Mouse (Mus musculus): ENCODE measurements around the gene Tmem150c. TPM values are rescaled to one million over a fixed set of nuclear protein-coding genes. Genes with fewer than 3 reads are reported as not detected.

Gene Tmem150c
- total RNA-seq, 1 experiment from 2014 or later = not detected

DNA sequence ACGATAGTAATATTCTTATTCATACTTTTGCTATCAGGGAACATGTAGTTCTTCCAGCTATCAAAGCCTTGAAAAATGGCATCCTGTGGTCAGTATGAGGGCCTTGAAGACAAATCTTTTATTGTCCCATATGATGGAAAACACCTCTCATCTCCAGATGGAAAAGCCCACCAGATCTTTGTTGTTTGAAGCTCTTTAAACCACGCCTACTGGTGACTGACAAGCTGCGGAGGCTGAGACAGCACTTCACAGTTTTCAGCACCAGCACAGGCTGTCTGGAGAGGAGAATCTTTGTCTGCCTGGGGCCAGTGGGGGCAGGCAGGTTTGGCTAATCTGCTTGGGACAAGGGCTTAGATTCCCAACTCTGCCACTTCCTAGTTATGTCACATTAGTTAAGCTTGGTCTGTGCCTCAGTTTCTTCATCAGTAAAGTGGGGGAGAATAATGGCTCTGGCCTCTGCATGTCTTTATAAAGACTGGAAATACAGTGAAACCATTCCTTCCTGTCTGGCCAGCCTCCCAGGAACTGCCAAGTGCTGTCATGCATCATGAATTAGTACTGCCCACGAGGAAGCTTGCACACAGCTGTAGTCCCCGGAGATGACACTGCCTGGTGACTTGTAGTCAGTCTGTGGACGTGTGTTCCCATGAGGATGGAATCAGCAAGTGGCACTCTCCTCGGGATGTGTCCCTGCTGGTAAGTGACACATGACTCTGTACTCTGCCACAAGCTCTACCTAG is 49.9 kb downstream of the Tmem150c start:
- ATAC-seq (replicated peaks; ENCODE audit: low read depth, poor library complexity, severe bottlenecking) = no peak

DNA sequence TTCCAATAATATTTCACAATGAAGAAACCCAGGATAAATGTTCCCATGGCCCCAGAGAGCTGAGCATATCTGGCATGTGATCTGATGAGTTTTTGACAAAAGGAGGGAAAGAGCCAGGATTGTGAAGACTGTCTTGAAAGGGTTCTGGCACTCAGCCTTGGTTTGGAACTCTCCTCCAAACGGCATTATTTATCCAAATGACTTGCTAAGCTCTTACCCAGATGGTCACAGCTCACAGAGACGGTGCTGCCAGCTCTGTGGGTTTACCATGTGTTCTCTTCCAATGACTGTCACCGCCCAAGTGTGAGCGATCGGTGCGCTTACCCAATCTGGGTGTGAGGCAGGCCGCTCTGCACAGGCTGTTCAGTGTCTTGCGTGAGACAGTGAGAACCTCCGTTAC is 50.7 kb downstream of the Tmem150c start:
- ATAC-seq (replicated peaks; ENCODE audit: low read depth, poor library complexity, severe bottlenecking) = no peak

DNA sequence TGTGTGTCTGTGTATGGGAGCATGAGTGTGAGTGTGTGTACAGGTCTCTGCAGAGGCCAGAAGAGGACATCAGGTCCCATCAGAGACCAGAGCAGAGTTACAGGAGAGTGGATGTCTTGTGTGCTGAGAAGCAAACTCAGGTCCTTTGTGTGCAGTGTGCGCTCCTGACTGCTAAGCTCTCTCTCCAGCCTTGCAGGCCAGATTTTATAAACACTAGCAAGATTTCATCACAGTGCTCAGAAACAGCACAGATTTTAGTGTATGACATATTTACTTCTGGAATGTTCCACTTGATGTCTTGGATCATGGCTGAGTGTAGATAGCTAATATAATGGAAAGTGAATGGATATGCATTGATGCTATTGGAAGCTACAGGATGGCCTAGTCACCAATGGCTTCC is 57.2 kb downstream of the Tmem150c start:
- ATAC-seq (replicated peaks; ENCODE audit: low read depth, poor library complexity, severe bottlenecking) = no peak

DNA sequence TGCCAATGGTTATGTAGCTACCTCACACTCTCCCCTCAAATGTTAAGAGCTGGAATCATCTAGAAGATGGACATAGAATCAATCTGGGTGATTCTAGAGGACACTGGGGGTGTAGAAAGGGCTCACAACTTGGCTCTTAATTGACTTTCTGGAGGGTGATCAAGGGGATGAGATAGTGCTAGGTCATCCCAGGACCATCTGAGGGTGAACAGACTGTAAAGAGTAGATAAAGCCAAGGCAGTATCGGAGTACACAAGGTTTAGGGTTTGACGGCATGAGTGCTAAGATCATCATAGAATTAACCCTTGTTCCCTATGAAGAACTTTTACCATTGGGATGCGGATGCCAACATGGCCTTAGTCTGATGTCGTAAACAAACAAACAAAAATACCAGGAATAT is 61.6 kb downstream of the Tmem150c start:
- no peak for ATAC-seq (replicated peaks; ENCODE audit: low read depth, poor library complexity, severe bottlenecking)

DNA sequence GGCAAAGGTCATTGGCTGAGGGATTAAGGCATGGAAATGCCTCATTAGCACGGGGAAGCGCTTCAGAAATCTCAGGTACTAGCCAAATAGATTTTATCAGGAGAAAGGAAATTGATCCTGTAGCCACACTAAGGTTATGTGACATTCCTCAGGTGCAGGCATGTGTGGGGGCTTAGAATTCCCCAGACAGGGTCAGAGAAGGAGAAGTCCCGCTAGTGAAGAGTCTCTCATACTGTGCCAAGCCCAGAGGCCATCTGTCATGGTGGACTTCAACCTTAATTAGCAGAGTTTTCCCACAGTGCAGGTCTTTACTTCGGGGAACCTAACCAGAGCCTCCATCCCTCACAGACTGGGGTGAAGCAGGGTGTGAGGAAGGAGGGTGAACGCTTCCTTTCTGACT is 62.7 kb downstream of the Tmem150c start:
- no peak for ATAC-seq (replicated peaks; ENCODE audit: low read depth, poor library complexity, severe bottlenecking)

DNA sequence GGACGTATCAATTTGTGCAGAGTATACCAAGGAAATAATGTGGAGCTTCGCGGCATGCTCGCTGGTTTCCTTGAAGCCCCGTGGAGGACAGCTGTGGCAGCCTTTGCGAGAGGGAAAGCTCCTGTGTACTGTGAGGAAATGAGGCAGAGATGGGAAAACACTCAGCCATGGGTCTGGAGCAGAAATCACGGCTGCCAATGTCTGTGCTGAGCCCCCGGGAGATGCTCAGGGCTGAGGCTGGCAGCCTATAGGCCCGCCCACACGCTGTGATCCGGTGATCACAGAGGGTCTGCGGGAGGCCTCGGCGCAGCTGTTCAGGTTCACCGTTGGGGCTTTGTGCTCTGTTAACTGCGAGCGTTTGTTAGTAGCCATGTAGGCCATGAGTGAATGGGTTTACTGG is 68.0 kb downstream of the Tmem150c start:
- ATAC-seq (replicated peaks; ENCODE audit: low read depth, poor library complexity, severe bottlenecking) = no peak

DNA sequence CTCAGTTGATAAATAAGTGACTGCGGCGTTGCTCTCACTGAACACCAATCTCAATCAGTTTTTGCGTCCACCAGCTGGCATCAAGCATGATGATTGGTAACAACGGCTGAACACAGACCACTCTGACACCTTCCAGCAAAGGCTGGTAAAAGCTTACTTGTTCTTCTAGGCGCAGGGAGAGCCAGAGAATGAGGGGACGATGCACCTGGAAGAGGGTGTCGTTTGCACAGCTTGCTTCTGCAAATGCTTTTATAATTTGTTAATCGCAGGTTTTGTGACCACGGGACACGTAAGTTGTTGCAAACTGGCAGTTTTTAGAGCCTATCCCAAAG is 68.4 kb downstream of the Tmem150c start:
- ATAC-seq (replicated peaks; ENCODE audit: low read depth, poor library complexity, severe bottlenecking) = no peak

DNA sequence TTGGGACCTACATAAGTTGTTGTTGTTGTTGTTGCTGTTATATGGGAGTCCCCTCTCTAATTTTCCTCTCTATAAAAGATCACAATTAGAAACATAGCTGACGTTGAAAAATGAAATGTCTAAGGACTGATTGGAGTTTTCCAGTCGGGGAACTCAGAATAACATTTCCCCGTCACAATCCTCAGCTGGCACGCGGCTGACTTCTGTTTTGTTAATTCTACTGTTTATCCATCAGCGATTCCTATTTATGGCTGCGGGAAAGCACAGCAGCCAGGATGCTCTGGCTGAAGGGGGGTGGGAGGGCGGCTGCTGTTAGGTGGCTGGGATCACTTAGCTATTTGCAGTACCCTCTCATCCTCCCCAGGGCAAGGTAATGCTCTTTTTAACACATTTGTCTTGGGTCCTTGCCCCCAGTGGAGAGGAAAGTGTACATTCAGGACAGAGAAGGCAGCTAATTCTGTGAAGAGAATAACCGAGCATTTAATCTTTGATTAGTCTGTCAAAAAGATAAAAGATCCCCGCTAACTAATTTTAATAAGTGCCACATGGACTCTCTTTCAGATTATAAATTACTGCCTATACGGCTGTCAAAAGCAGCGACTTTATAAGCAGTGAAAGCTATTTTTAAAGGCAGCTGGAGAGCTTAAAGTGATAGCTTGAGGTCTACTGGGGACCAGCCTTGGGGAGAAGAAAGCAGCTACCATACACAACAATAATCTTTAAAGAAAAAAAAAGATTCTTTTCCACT is 68.9 kb downstream of the Tmem150c start:
- ATAC-seq (replicated peaks; ENCODE audit: low read depth, poor library complexity, severe bottlenecking) = no peak

DNA sequence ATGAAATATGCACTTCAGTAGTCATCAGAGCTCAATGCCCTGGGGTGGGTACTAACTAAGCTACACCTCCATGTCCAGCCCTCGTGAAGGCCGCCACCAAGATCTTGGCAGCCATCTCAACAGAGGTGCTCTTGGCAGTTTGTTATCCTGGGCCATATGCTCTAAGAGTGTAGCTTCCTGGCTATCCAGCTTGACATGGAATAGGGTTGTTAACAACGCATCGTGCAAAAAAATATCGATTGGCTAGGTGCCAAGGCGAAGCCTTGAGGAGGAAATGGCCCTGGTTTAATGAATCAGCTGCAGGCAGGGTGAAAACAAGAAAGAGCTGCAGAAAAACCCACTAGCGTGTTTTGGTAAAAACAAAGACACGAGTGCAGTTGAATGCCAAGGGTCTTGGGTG is 74.5 kb downstream of the Tmem150c start:
- no peak for ATAC-seq (replicated peaks; ENCODE audit: low read depth, poor library complexity, severe bottlenecking)

DNA sequence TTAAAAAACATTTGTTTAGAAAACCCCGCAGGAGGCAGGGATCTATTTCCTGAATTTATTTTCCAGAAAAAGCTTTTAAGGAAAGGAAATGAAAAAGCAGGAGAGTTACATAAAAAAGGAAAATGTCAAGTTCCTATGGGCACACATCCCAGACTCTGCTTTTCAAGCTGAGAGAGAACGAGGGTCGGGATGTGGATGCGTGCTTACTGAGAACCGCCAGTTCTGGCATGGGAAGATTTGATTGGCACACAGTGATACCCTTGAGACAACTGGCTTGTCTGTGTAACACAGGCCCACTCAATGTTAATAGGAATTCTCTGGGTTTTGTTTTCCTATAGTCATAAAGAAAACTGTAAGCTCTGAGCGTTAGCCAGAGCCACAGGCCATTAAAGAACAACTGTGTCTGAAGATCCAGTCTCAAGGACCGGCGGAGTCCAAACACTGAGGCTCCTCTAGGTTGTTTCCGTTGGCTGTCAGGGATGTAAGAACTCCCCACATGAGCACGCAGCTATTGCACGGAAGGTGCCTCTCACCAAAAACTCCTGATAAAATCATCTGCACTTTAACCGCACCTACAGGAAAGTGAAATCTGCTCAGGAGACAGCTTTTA is 75.5 kb downstream of the Tmem150c start:
- no peak for ATAC-seq (replicated peaks; ENCODE audit: low read depth, poor library complexity, severe bottlenecking)

DNA sequence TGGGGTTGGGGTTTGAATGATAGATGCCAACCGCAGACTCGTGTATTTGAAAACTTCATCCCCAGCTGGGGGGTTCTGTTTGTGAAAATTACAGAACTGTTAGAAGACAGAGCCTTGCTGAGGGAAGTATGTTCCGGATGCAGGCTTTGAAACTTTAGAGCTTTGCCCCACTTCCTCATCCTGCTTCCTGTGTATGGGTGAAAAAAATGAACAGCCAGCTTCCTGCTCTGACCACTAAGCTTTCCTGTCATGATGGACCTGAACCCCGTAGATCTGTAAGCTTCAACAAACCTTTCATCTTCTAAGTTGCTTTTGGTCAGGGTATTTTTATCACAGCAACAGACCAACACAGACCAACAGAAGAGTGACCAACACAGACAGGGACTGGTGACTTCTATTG is 77.6 kb downstream of the Tmem150c start:
- 0 out of 2 replicates have a peak, but pooled peaks have one; percentile 5 for ATAC-seq (replicated peaks; ENCODE audit: low read depth, poor library complexity, severe bottlenecking)

DNA sequence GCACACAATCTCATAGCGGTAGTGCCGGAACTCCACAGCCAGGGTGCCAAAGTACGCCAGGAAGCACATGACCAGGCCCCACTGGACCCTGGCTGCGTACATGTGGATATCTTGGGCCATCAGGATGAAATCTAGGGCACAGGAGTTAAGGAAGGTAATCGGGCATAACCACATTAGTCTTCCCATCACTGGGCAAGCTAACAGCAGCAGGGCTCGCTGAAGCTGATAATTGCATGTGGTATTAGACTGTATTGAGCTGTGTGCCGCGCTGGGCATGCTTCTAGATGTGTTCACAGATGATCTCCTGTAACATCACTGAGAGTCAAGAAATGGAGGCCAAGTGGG is 79.7 kb downstream of the Tmem150c start:
- no peak for ATAC-seq (replicated peaks; ENCODE audit: low read depth, poor library complexity, severe bottlenecking)

DNA sequence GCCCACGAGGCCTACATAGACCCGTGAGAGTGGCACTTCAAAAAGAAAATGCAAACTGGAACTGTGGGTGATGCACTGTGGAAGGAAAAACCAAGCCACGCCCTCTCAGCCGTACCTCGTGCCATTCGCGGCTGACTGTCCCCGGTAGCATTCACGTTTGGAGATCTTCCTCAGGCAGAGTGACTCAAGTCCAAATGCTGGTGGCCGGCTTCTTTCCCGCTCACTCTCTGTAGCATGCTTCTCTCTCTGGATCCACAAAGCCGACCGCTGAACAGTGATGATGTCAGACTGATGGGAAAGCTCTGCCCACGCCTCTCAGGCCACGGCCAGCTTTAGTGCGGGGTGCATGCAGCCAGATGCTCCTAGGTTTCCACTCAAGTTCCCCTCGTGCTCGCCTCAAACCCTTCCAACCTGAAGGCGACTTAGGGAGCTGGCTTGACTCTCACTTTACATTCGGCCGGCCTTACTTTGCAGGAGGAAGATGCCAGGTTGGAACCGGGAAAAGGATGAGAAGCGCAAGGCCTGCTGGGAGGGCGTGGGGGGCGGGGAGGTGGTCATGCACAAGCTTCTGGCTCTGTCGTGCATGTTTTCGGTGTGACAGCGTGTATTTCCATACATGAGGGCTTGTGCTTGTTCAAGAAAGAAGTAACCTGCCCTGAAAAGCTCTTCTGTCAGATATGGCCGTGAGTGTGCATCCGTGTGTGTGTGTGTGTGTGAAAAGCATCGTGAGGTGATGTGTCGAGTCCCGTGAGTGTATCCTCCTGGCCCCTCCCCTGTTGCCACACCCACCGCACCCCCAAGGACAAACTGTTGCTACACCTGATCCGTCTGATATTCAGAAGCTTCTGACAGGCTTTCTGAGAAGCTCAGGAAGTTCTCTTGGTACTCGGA is 80.3 kb downstream of the Tmem150c start:
- peak; percentile 61 for ATAC-seq (replicated peaks; ENCODE audit: low read depth, poor library complexity, severe bottlenecking)

DNA sequence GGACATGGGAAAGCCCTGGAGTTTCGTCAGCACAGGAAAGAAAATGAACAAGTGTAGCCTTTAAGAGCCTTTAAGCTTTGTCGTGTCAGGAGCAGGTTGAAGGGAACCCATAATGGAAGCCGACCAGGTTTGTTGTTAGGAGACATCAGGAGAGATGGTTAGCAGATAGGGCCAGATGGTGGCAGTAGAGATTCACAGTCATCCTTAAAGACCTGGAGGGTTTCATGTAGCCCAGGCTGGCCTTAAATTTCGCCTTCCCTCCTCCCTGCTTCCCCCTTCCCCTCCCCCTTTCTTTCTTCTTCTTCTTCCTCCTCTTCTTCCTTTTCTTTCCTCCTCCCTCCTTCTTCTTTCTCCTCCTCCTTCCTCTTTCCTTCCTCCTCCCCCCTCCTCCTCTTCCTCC is 85.0 kb downstream of the Tmem150c start:
- no peak for ATAC-seq (replicated peaks; ENCODE audit: low read depth, poor library complexity, severe bottlenecking)

DNA sequence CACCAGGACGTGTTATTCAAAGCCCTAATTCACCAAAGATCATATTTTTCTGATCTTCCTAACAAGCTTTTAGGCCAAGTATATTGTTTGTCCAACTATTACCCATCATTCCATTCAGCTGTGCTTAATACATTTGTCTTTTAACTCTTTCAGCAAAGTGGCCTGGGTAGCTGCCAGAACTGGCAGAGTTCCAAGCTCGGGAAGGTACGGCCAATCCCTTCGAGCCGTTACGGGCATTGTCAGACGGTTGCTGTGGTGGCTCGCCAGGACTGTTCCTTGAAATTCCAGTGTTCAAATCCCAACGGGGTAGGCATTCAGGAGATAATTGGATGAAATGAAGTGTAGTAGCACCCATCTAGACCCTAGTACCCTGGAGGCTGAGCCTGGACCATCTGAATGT is 87.1 kb downstream of the Tmem150c start:
- no peak for ATAC-seq (replicated peaks; ENCODE audit: low read depth, poor library complexity, severe bottlenecking)

DNA sequence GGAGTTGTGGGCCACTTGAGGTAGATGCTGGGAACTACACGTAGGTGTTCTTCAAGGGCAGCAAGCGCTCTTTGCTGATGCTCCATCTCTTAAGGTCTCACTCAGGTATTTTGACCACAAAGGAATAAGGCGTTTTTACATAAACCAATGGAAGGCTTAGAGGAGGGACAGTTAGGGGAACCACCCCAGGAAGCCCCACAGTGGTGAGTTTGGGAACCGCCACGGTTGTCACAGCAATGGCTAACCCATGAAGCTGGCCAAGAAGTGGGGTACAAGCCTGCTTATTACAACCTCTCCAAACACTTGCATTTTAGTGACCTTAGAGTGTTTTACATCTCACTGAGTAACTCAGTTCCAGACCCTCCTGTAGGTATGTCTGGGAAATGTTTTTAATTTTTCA is 88.1 kb downstream of the Tmem150c start:
- no peak for ATAC-seq (replicated peaks; ENCODE audit: low read depth, poor library complexity, severe bottlenecking)

DNA sequence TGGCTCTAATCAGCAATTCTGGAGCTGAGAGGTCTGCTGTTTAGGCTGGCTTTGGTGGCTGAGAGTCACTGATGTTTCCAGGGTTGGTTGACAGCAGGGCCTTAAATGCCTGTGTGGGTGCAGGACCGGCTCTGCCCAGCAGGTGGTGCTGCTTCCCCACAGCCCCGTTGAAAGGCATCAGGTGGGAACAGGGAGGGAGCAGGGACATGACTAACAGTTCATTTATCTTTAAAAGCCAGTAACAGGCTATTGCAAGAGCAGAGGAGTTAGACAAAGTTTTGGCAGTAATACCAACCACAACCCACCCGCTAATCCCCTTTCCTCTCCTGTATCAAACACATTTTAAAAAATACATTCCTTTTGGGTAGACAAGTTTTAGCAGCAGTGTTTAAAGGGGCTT is 89.4 kb downstream of the Tmem150c start:
- ATAC-seq (replicated peaks; ENCODE audit: low read depth, poor library complexity, severe bottlenecking) = peak; percentile 98

DNA sequence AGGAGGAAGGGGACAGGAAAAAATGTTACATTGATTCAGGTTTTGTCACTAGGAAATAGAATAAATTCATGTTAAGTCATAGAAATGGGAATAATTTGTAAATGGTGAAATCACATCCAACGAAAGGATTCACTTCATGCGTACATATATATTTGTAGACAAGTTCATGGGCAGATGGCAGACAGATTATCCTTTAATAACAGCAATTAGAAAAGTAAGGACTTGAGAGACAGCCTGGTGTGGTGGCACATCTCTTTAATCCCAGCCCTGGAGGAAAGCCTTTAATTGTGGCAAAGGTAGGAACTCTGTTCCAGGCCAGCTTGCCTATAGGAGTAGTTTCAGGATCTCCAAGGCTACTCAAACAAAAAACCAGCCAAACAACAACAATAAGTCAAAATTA is 90.1 kb downstream of the Tmem150c start:
- ATAC-seq (replicated peaks; ENCODE audit: low read depth, poor library complexity, severe bottlenecking) = no peak

DNA sequence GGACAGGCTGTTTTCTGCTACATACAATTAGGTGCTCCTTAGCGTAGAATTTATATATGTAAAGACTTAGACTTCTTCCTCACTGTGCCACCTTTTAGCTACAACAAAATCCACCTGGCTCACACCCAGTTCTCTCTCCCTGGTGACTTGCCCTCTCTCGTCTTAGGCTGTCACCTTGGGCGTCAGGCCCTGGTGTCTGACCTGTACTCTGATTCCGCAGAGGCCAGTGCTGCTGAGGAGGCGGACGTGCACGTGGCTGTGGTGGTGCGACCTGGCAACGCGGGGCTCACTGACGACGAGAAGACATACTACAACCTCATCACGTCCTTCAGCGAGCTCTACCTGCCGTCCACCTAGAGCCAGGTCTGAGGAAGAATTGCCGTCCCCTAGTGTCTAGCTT is 92.0 kb downstream of the Tmem150c start:
- ATAC-seq (replicated peaks; ENCODE audit: low read depth, poor library complexity, severe bottlenecking) = no peak

DNA sequence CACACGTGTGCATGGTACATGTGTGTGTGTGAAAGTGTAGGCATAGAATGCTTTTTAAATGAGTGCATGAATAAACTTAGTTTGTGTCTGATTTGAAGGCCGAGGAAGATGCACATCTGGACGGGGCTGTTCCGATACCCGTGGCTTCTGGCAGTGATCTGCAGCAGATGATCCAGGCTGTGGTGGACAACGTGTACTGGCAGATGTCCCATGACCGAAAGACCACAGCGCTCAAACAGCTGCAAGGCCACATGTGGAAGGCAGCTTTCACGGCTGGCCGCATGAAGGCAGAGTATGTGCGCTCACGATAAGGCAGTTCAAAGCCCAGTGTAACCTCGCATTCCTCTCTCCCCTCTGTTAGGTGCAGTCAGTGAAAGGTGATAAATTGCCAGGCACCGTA is 98.7 kb downstream of the Tmem150c start:
- ATAC-seq (replicated peaks; ENCODE audit: low read depth, poor library complexity, severe bottlenecking) = no peak

DNA sequence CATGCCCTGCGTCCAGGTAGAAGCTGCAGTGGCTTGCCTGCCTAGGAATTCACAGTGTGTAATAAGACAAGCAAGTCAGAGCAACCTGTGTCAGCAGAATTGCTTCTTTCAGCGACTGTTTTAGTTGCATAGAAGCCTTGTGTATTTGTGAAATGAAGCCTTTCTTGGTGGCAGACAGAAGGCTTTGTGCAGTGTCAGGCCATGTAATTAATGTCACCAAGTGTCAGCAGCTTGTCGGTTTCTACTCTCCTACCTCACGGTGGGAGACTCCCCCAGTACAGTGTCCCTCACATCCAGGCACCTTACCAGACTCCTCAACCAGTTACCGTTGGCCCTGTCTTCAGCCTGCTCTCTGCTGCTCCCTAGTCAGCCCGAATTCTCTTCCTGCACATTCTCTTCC is 100.3 kb downstream of the Tmem150c start:
- no peak for ATAC-seq (replicated peaks; ENCODE audit: low read depth, poor library complexity, severe bottlenecking)
